Mouse (Mus musculus): ENCODE measurements around the gene Dnaic2.

The Dnaic2 gene

GRCm38 (mm10) chr11:114736913-114737624, 9.9 kb downstream of the Dnaic2 start:
- in situ Hi-C loops (cut with MboI; ENCODE audit: unreplicated experiment in 2 of 2) = loop anchor here (5.0 kb wide), 2 partner anchors 65 to 175 kb away; no protein-coding TSS in a partner anchor

- in situ Hi-C loops (cut with MboI; ENCODE audit: unreplicated experiment in 2 of 2) = no loop called here
Observed at GRCm38 (mm10) chr11:114740598-114740997, 13.4 kb downstream of the Dnaic2 start.

- in situ Hi-C loops (cut with MboI; ENCODE audit: unreplicated experiment in 2 of 2) = no loop called here
Observed at GRCm38 (mm10) chr11:114741451-114741850, 14.2 kb downstream of the Dnaic2 start.

GRCm38 (mm10) chr11:114745134-114745533, 17.9 kb downstream of the Dnaic2 start:
- in situ Hi-C loops (cut with MboI; ENCODE audit: unreplicated experiment in 2 of 2) = loop anchor here (5.0 kb wide), 3 partner anchors 42 to 132 kb away; partner anchors contain the start of genes Btbd17 (in 1 of the 2) and Gpr142 (in 1 of the 2)

- in situ Hi-C loops (cut with MboI; ENCODE audit: unreplicated experiment in 2 of 2) = loop anchor here (5.0 kb wide), 3 partner anchors 40 to 130 kb away; partner anchors contain the start of genes Btbd17 (in 1 of the 2) and Gpr142 (in 1 of the 2)
Observed at GRCm38 (mm10) chr11:114747564-114748138, 20.4 kb downstream of the Dnaic2 start.

- in situ Hi-C loops (cut with MboI; ENCODE audit: unreplicated experiment in 2 of 2) = no loop called here
Observed at GRCm38 (mm10) chr11:114764820-114765818, 37.9 kb downstream of the Dnaic2 start, which contains the start of gene Kif19a. Gene Kif19a, plus strand, starts transcription at chr11:114765388.

- in situ Hi-C loops (cut with MboI; ENCODE audit: unreplicated experiment in 2 of 2) = no loop called here
Observed at GRCm38 (mm10) chr11:114769911-114770310, 42.7 kb downstream of the Dnaic2 start.

- in situ Hi-C loops (cut with MboI; ENCODE audit: unreplicated experiment in 2 of 2) = no loop called here
Observed at GRCm38 (mm10) chr11:114771896-114772295, 44.7 kb downstream of the Dnaic2 start.

- in situ Hi-C loops (cut with MboI; ENCODE audit: unreplicated experiment in 2 of 2) = no loop called here
Observed at GRCm38 (mm10) chr11:114780076-114780475, 52.9 kb downstream of the Dnaic2 start.

GRCm38 (mm10) chr11:114785892-114786291, 58.7 kb downstream of the Dnaic2 start:
- in situ Hi-C loops (cut with MboI; ENCODE audit: unreplicated experiment in 2 of 2) = loop anchor here in 1 of 2 experiments (5.0 kb wide), 1 partner anchor 39 kb away; no protein-coding TSS in a partner anchor

- in situ Hi-C loops (cut with MboI; ENCODE audit: unreplicated experiment in 2 of 2) = loop anchor here in 1 of 2 experiments (5.0 kb wide), 1 partner anchor 39 kb away; no protein-coding TSS in a partner anchor
Observed at GRCm38 (mm10) chr11:114786326-114786725, 59.1 kb downstream of the Dnaic2 start.

GRCm38 (mm10) chr11:114787611-114788010, 60.4 kb downstream of the Dnaic2 start:
- in situ Hi-C loops (cut with MboI; ENCODE audit: unreplicated experiment in 2 of 2) = loop anchor here in 1 of 2 experiments (5.0 kb wide), 1 partner anchor 40 kb away; no protein-coding TSS in a partner anchor

GRCm38 (mm10) chr11:114789061-114789714, 62.0 kb downstream of the Dnaic2 start:
- in situ Hi-C loops (cut with MboI; ENCODE audit: unreplicated experiment in 2 of 2) = loop anchor here in 1 of 2 experiments (5.0 kb wide), 1 partner anchor 42 kb away; no protein-coding TSS in a partner anchor

GRCm38 (mm10) chr11:114789716-114790115, 62.5 kb downstream of the Dnaic2 start:
- in situ Hi-C loops (cut with MboI; ENCODE audit: unreplicated experiment in 2 of 2) = loop anchor here in 1 of 2 experiments (5.0 kb wide), 1 partner anchor 42 kb away; no protein-coding TSS in a partner anchor

- in situ Hi-C loops (cut with MboI; ENCODE audit: unreplicated experiment in 2 of 2) = no loop called here
Observed at GRCm38 (mm10) chr11:114790171-114790570, 63.0 kb downstream of the Dnaic2 start.

- in situ Hi-C loops (cut with MboI; ENCODE audit: unreplicated experiment in 2 of 2) = no loop called here
Observed at GRCm38 (mm10) chr11:114790841-114791240, 63.6 kb downstream of the Dnaic2 start.

- in situ Hi-C loops (cut with MboI; ENCODE audit: unreplicated experiment in 2 of 2) = no loop called here
Observed at GRCm38 (mm10) chr11:114791351-114791889, 64.2 kb downstream of the Dnaic2 start.

GRCm38 (mm10) chr11:114791891-114792411, 64.7 kb downstream of the Dnaic2 start:
- in situ Hi-C loops (cut with MboI; ENCODE audit: unreplicated experiment in 2 of 2) = no loop called here

- in situ Hi-C loops (cut with MboI; ENCODE audit: unreplicated experiment in 2 of 2) = no loop called here
Observed at GRCm38 (mm10) chr11:114792931-114793494, 65.8 kb downstream of the Dnaic2 start.

Measured in v-Abl transformed pro-B cells (cell line).